Mouse (Mus musculus) brain, embryonic 14.5 days (tissue): ENCODE data around the gene Ugt1a7c. TPM values are rescaled to one million over a fixed set of nuclear protein-coding genes. Genes with fewer than 3 reads are reported as not detected.

Source experiments
- DNase-seq: peaks from one replicate; pipeline ENCODE4 v3.0.0-alpha.2; 2011; ENCODE audit warnings: low read depth
- CTCF ChIP-seq: fragments of 200-500 bp; IDR thresholded peaks from 2 replicates; pipeline ENCODE4 v1.5.1; 2012; ENCODE audit warnings: inconsistent platforms, mild to moderate bottlenecking, moderate library complexity, borderline replicate concordance; ENCODE audit not compliant: insufficient read depth, insufficient read length; ENCODE audit errors: extremely low read depth
- POLR2A ChIP-seq: fragments of 200-500 bp; IDR thresholded peaks from 2 replicates; pipeline ENCODE4 v1.6.1; 2012; ENCODE audit warnings: mild to moderate bottlenecking, inconsistent platforms, borderline replicate concordance; ENCODE audit not compliant: poor library complexity, insufficient read depth, insufficient read length, severe bottlenecking; ENCODE audit errors: extremely low read depth
- polyA plus RNA-seq: library from polyadenylated mRNA; depleted of rRNA; stranded (reverse); fragments of >200 nt; gene quantifications from 2 replicates; pipeline ENCODE4 v1.2.3, GENCODE M21; 2012; rRNA removed

Gene Ugt1a7c
- polyA plus RNA-seq, 1 experiment: 0.72 TPM

GRCm38 (mm10) chr1:88258881-88259642 is 164.2 kb downstream of the Ugt1a7c start:
- DNase-seq: peak; percentile 47
- TF ChIP-seq POLR2A (no peak), CTCF (no peak)

GRCm38 (mm10) chr1:88259643-88260024 is 164.8 kb downstream of the Ugt1a7c start:
- DNase-seq: no peak
- TF ChIP-seq CTCF: no peak
- no peak for TF ChIP-seq POLR2A

- no peak for TF ChIP-seq POLR2A
- no peak for TF ChIP-seq CTCF
- no peak for DNase-seq
These were observed 165.3 kb downstream of the Ugt1a7c start for GRCm38 (mm10) chr1:88260114-88260513.

DNA sequence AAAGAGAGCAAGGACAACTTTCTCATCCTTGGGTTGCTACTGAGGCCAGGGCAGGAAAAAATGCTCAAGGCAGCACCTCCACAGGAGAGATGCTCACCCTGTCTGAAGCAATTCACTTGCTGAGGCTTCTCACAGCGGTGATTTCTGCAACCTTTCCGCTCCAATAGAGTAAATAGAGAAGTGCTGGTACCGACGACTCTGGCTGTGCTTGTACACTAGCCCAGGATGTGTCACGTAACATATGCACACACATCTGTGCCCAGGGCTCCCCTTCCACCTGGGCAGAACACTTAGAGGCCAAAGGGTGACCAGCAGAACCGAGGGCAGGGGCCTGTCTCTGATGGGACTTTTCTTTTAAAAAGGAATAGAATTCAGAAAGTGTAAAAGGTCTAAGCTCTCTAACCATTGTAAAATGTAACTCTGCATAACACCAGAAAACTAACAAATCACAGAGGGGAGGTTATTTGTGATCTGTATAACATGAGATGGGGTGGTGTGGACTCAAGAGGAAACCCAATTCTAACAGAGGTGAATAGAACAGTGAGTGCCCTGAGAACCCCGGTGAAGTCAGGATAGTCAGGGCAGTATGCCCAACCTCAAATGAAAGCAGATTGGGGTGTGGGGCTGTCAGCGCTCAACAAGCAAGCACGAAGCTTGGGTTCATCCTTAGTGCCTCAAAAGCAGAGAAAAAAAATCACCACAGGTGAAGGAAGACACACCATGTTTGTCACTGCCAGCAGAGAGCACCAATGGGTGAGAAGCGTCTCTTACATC is 165.9 kb downstream of the Ugt1a7c start:
- DNase-seq: no peak
- TF ChIP-seq CTCF (no peak), POLR2A (no peak)

DNA sequence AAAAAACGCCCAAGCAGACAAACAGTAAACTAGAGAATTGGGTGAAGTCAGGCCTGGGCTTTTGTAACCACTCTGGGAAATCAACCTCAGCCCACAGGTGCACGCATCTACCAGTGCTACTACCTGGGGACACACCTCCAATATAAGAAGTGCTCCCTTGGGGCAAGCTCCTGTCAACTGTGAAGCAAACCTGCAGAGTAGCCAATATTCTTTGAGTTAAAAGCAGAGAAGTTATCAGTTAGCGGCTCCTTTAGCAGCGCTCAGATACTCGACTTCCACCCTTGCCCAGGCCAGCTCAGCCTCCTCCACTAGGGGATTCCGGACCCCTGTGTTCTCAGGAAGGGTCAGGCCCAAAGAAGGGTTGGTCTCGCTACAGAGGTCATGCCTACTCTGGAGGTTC is 166.8 kb downstream of the Ugt1a7c start:
- TF ChIP-seq CTCF (no peak), POLR2A (no peak)
- DNase-seq: no peak

DNA sequence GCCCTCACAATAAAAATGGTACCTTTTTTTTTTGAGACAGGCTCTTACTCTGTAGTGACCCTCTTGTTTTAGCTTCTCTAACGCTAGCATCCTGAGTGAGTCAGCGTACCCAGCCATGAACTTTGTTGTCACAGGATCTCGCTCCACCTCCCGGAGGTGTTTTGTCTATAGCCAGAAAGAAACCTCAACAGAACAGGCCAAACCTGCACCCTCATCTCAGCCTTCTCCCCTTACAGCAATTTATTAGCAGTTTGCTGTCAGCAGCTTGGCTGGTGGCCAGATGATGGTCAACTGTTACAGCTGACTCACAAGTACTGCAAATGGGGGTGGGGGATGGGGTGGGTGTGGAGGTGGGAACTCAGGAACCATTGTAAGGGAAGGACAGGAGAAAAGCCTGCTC is 167.4 kb downstream of the Ugt1a7c start:
- DNase-seq: peak; percentile 82
- TF ChIP-seq CTCF: no peak
- no peak for TF ChIP-seq POLR2A

- no peak for TF ChIP-seq POLR2A
- DNase-seq: no peak
These were observed 168.1 kb downstream of the Ugt1a7c start for GRCm38 (mm10) chr1:88262961-88263360.

DNA sequence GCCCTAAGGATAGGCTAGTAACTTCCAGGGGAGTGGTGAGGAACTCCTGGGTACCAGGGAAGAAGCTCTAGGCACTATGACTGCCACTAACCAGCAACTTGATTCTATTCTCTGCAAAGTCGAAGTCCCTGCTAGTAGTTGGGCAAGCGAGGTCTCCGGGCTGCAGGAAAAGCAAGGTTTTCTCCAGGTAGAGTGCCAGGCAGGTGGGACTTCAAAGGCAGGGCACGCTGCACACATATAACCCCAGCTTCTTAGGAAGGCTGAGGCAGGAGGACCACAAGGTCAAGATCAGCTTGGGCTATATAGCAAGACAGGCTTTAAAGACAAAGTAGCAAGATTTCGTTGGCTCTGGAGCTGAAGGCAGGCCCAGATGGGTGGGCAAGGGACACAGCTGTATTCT is 168.9 kb downstream of the Ugt1a7c start:
- DNase-seq: no peak
- TF ChIP-seq POLR2A (no peak), CTCF (no peak)

DNA sequence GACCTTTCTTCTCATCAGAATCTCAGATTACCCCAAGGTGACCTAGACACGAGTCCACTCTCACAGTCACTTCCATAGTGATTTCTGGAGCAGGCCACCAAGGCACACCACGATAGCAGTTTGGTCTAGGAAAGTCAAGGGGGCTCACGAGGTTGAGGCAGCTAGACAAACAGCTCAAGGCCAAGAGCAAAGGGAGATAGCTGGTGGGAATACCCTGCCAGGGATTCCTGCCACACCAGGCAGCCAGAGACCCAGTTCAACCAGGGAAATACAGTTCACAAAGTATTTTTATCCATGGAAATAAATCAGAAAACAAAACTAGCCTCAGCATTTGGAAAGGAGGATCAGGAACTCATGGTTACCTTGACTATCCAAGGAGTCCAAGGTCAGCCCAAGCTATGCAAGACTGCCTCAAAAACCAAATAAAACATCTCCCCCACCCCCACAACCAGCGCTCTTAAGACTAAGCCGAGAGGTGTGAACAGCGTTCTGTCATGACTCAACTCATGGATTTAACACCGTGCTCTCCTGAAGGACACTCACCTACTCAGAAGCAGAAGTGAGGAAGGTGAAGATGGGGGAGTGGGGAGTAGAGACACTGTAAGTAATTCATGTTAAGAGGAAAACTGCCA is 169.5 kb downstream of the Ugt1a7c start:
- no peak for TF ChIP-seq CTCF
- no peak for TF ChIP-seq POLR2A
- no peak for DNase-seq

GRCm38 (mm10) chr1:88264869-88265240 is 170.0 kb downstream of the Ugt1a7c start:
- TF ChIP-seq POLR2A (no peak), CTCF (no peak)
- DNase-seq: no peak

DNA sequence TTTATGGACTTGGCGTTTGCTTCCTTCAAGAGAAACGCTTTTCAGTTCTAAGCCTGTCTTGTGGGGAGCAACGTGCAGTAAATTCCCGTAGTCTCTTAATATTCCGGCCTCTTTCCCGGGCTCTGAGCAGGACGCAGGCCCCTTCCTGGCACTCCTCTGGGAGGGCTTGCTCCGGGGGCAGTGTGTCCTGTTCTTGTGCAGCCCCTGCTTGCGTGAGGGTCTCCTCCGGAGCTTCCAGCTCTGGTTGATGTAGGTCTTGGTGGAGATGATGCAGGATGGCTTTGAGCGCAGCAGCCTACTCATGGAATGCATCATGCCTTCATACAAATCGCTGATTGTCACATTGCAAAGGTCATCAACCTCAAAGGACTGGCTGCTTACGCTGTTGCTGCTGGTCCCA is 171.3 kb downstream of the Ugt1a7c start:
- TF ChIP-seq POLR2A (no peak), CTCF (no peak)
- DNase-seq: no peak

GRCm38 (mm10) chr1:88267489-88267888 is 172.6 kb downstream of the Ugt1a7c start:
- TF ChIP-seq POLR2A: no peak
- TF ChIP-seq CTCF: no peak
- no peak for DNase-seq

- DNase-seq: no peak
- TF ChIP-seq CTCF: no peak
- TF ChIP-seq POLR2A: no peak
These were observed 173.2 kb downstream of the Ugt1a7c start for GRCm38 (mm10) chr1:88268070-88268469.

Other genes with a start within 250 kb of the Ugt1a7c start
- gene Dgkd, start 241.8 kb upstream of the Ugt1a7c start, polyA plus RNA-seq: 52.9 and 54.6 TPM in 2 replicates
- gene Usp40, start 86.5 kb upstream of the Ugt1a7c start, polyA plus RNA-seq: 21.4 and 23.5 TPM in 2 replicates
- not detected in 2 replicates for gene Ugt1a10, start 39.7 kb upstream of the Ugt1a7c start, polyA plus RNA-seq
- not detected in 2 replicates for gene Ugt1a9, start 24.3 kb upstream of the Ugt1a7c start, polyA plus RNA-seq
- gene Ugt1a8, start 7.2 kb upstream of the Ugt1a7c start, polyA plus RNA-seq: not detected in 2 replicates
- 0.92 and 1.8 TPM in 2 replicates for gene Ugt1a6b, start 8.2 kb downstream of the Ugt1a7c start, polyA plus RNA-seq
- 1.5 and 2.0 TPM in 2 replicates for gene Ugt1a6a, start 39.7 kb downstream of the Ugt1a7c start, polyA plus RNA-seq
- gene Ugt1a5, start 71.0 kb downstream of the Ugt1a7c start, polyA plus RNA-seq: 0.04 TPM in 1 of 2 replicates, not detected in the other
- gene Ugt1a2, start 105.5 kb downstream of the Ugt1a7c start, polyA plus RNA-seq: 0.05 TPM in 1 of 2 replicates, not detected in the other
- 9.8 and 12.6 TPM in 2 replicates for gene Dnajb3, start 110.7 kb downstream of the Ugt1a7c start, polyA plus RNA-seq
- 0.14 and 0.15 TPM in 2 replicates for gene Ugt1a1, start 116.9 kb downstream of the Ugt1a7c start, polyA plus RNA-seq
- gene Mroh2a, start 131.9 kb downstream of the Ugt1a7c start, polyA plus RNA-seq: 0.04 and 0.14 TPM in 2 replicates
- 140 and 179 TPM in 2 replicates for gene Hjurp, start 182.6 kb downstream of the Ugt1a7c start, polyA plus RNA-seq
- gene Trpm8, start 182.6 kb downstream of the Ugt1a7c start, polyA plus RNA-seq: 0.10 TPM in 2 replicates